Mouse (Mus musculus) stomach, embryonic 15.5 days (tissue): ENCODE results near the gene Uaca. TPM values are rescaled to one million over a fixed set of nuclear protein-coding genes. Genes with fewer than 3 reads are reported as not detected.

ENCODE experiments used
- ATAC-seq: fragments of 200-750 bp; cut with Nextera tagmentation; 2 replicates; pipeline ENCODE4 v1.8.0; 2017; ENCODE audit warnings: low read depth, moderate number of reproducible peaks, moderate TSS enrichment; ENCODE audit not compliant: insufficient read depth, low FRiP score
- H3K27ac ChIP-seq: fragments of 300-500 bp; sonication (generic); 2 replicates; pipeline ENCODE4 v1.5.1; 2015; ENCODE audit warnings: mild to moderate bottlenecking, inconsistent platforms
- H3K27me3 ChIP-seq: fragments of 300-500 bp; sonication (generic); replicated peaks from 2 replicates; pipeline ENCODE4 v1.6.1; 2015; ENCODE audit warnings: inconsistent platforms
- H3K36me3 ChIP-seq: fragments of 300-500 bp; sonication (generic); 2 replicates; pipeline ENCODE4 v1.6.1; 2015; ENCODE audit warnings: inconsistent platforms
- H3K4me1 ChIP-seq: fragments of 300-500 bp; sonication (generic); 2 replicates; pipeline ENCODE4 v1.6.1; 2015; ENCODE audit warnings: inconsistent platforms
- H3K4me2 ChIP-seq: fragments of 300-500 bp; sonication (generic); 2 replicates; pipeline ENCODE4 v1.6.1; 2015; ENCODE audit warnings: mild to moderate bottlenecking, inconsistent platforms
- H3K4me3 ChIP-seq: fragments of 300-500 bp; sonication (generic); replicated peaks from 2 replicates; pipeline ENCODE4 v1.5.1; 2015; ENCODE audit warnings: inconsistent platforms
- H3K9ac ChIP-seq: fragments of 300-500 bp; sonication (generic); 2 replicates; pipeline ENCODE4 v1.6.1; 2015; ENCODE audit warnings: inconsistent platforms
- H3K9me3 ChIP-seq: fragments of 300-500 bp; sonication (generic); 2 replicates; pipeline ENCODE4 v1.6.1; 2016; ENCODE audit warnings: inconsistent platforms
- WGBS: fragments of 180-500 bp; shearing (Covaris S2); methylation state at CpG from one replicate; pipeline ENCODE4 v1.1.7; 2015; 5-methylcytosine and 5-hydroxymethylcytosine counted together
- polyA plus RNA-seq: library from polyadenylated mRNA; unstranded; fragments of >200 nt; fragmentation: Nextera tagmentation; extraction: Ambion mirVana; gene quantifications from 2 replicates; pipeline ENCODE4 v1.2.1, GENCODE M21; 2015

The Uaca gene
- polyA plus RNA-seq, 1 experiment from 2014 or later: 36.1 TPM

DNA sequence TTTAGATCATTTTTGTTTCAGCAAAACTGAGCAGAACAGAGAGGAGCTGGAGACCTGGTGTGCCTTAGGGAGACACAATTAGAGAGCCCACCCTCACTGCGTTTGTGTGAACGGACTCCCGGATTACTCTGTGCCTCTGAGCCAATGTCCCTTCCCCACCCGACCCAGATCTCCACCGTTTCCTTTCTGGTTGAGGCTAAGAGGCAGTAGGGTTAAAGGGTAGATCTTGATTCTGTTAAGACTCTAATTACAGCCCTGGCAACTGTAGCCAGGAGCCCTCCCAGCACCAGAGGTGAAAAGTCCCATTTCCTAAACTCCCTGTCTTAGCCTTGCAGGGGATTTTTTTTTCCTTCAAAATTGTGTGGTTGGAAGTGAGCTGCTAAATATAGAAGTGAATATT lies 47.1 kb downstream of the Uaca start:
- no peak for ATAC-seq
- no peak overlapping the region for H3K9ac ChIP-seq
- no peaks in the 10 kb centered on the region for H3K27me3 ChIP-seq
- WGBS: 33% methylated on average over 5 of the region's 5 CpGs
- peak overlapping the region; percentile 9; the same call in 1 of the 2 replicates for H3K27ac ChIP-seq
- peaks cover 29% of the 10 kb centered on the region for H3K4me1 ChIP-seq
- no peaks in the 10 kb centered on the region for H3K36me3 ChIP-seq
- no peak overlapping the region for H3K4me3 ChIP-seq
- H3K9me3 ChIP-seq: no peaks in the 10 kb centered on the region
- H3K4me2 ChIP-seq: no peak overlapping the region

DNA sequence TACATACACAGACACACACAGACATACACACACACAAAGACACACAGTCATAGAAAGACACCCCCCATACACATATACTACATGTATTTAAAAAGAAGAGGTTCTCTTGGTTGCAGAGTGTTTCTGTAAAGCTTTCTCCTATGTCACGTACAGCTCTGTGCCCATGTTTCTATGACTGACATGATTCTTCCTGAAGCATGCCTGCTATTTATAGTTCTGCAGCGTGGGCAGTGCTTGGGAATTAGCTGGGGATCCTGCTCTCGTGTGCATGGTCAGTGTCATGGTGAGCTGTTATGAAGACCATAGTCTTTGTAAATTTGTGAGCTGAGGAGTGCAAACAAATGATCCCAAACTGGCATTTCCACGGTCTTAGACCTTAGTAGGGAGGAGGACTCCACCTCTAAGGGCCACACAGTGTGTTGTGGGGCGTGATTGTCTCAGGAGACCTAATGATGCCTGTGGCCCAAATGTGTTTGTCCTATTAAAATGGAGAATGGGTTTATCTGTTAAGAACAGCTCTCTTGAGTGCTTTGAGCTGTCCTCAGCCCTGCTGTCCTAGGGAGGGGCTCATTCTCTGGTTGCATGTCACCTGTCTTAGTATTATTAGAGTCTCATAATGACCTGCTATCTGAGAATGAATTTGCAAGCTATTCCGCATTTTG lies 49.2 kb downstream of the Uaca start:
- no peaks in the 10 kb centered on the region for H3K36me3 ChIP-seq
- H3K27ac ChIP-seq: no peak overlapping the region
- no peaks in the 10 kb centered on the region for H3K9me3 ChIP-seq
- peaks cover 15% of the 10 kb centered on the region; the same call in 1 of the 2 replicates for H3K4me1 ChIP-seq
- no peak overlapping the region for H3K9ac ChIP-seq
- no peak overlapping the region for H3K4me2 ChIP-seq
- 67% methylated on average over 6 of the region's 6 CpGs for WGBS
- H3K27me3 ChIP-seq: no peaks in the 10 kb centered on the region
- no peak for ATAC-seq
- no peak overlapping the region for H3K4me3 ChIP-seq

DNA sequence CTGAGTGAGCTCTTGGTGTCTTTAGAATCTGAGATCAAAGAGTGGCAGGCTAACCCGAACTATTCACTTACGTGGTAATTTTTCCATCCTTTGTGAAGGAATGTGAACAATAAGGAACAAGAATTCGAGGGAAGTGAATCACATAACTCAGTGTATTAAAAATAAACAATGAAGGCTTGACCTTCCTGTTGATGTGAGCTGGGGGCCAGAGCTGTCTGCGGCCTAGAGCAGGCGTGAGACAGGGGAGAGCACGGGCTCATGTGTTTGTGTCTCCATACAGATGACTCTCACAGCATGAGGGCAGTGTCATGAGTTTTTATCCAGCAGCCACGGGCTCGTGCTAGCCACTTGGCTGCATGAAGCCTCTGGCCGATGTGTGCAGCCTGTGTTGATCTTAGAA lies 54.4 kb downstream of the Uaca start:
- H3K27ac ChIP-seq: peak overlapping the region; percentile 49
- WGBS: 31% methylated on average over 9 of the region's 9 CpGs

DNA sequence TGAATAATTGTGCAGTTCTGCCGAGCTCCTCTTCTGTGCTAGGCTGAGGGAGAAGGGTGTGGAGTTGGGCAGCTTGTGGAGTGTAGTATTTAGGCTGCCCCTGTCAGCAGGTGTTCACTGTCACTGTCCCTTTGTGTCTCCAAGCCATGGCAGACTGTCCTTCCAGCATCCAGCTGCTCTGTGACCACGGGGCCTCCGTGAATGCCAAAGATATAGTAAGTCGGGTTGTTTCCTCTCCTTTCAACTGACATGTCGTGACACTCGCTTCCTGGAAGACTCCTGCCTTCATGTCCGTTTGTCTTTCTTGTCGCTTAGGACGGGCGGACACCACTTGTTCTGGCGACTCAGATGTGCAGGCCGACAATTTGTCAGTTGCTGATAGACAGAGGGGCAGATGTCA lies 55.6 kb downstream of the Uaca start:
- Histone ChIP-seq H3K27ac (no peak overlapping the region), H3K9me3 (no peaks in the 10 kb centered on the region), H3K36me3 (peaks cover 4% of the 10 kb centered on the region; the same call in 1 of the 2 replicates), H3K4me1 (peaks cover 2% of the 10 kb centered on the region; the same call in 1 of the 2 replicates), H3K9ac (no peak overlapping the region), H3K27me3 (no peaks in the 10 kb centered on the region), H3K4me3 (no peak overlapping the region), H3K4me2 (no peak overlapping the region)
- 75% methylated on average over 12 of the region's 12 CpGs for WGBS
- ATAC-seq: no peak

More for the DNA sequence above, 54.4 kb downstream of the Uaca start:
- H3K9me3 ChIP-seq: no peaks in the 10 kb centered on the region
- H3K4me3 ChIP-seq: no peak overlapping the region
- peaks cover 4% of the 10 kb centered on the region; the same call in 1 of the 2 replicates for H3K36me3 ChIP-seq
- H3K27me3 ChIP-seq: no peaks in the 10 kb centered on the region
- H3K4me1 ChIP-seq: peaks cover 2% of the 10 kb centered on the region; the same call in 1 of the 2 replicates
- H3K9ac ChIP-seq: no peak overlapping the region
- no peak for ATAC-seq
- no peak overlapping the region for H3K4me2 ChIP-seq

DNA sequence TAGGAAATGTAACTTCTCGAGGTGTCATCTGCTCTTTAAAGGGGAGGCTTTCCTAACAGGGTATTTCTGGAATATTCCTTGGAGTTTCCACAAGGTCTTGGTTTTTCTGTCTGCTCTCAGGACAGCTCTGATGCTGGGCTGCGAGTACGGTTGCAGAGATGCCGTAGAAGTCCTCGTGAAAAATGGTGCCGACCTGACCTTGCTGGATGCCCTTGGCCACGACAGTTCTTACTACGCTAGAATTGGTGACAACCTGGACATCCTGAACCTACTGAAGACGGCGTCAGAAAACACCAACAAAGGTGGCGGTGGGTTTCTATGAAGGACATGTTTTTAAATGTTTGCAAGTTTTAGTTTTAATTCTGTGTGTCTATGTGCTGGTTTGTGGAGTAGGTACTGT lies 59.9 kb downstream of the Uaca start:
- peaks cover 4% of the 10 kb centered on the region; the same call in 1 of the 2 replicates for H3K36me3 ChIP-seq
- H3K4me1 ChIP-seq: no peaks in the 10 kb centered on the region
- 90% methylated on average over 11 of the region's 11 CpGs for WGBS
- H3K9ac ChIP-seq: no peak overlapping the region
- H3K4me2 ChIP-seq: no peak overlapping the region
- no peaks in the 10 kb centered on the region for H3K27me3 ChIP-seq
- no peak overlapping the region for H3K4me3 ChIP-seq
- H3K9me3 ChIP-seq: no peaks in the 10 kb centered on the region
- no peak overlapping the region for H3K27ac ChIP-seq
- ATAC-seq: no peak

DNA sequence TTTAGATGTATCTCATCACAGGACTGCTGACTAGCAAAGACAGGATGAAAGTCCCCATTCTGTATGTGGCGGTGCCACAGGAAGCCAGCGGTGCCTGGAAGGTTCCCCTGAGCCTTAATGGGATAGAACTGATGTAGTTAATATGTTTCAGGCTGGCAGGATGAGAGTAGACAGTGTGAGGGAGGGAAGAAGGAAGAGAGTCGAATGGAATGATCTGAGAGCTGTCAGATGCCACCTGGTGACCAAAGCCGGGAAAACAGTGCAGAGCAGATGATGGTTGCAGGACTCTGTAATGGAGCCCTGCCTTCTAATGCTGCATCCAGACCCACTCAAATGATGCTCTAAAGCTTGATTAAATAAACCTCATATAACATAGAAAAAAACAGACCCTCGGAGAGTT lies 63.5 kb downstream of the Uaca start:
- Histone ChIP-seq H3K9ac (no peak overlapping the region), H3K27ac (no peak overlapping the region), H3K9me3 (no peaks in the 10 kb centered on the region), H3K4me3 (no peak overlapping the region), H3K36me3 (peaks cover 15% of the 10 kb centered on the region; the same call in 1 of the 2 replicates), H3K27me3 (no peaks in the 10 kb centered on the region), H3K4me1 (no peaks in the 10 kb centered on the region), H3K4me2 (no peak overlapping the region)
- WGBS: 32% methylated on average over 5 of the region's 5 CpGs
- no peak for ATAC-seq

DNA sequence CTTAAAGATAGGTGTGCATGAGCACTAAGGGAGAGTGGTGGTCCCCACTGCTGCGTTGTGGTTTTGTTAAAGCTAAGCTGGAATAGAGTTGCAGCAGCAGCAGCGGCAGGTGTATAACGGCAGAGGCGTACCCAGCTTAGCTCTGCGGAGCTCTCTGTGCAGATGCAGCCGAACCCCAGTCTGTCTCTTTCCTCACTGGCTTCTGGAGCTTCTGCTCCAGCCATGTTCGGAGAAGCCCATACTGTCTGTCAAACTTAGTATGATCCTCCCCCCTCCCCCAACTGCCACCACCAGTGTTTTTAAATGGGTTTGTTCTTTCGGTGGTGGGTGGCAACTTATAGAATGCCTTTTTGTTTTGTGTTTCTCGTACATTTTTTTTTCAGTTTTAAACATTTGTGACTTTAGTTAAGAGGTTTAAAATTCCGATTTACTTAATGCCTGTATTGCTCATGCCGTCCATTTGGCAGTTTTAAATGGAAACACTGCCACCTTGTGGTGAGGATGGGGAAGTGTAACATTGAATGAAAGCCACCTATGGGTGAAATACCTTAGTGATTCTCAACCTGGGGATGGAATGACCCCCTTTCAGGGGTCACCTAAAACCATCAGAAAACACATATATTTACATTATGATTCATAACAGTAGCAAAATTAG lies 64.1 kb downstream of the Uaca start:
- 42% methylated on average over 11 of the region's 11 CpGs for WGBS
- H3K4me2 ChIP-seq: peak overlapping the region; percentile 40
- no peaks in the 10 kb centered on the region for H3K4me1 ChIP-seq
- peaks cover 15% of the 10 kb centered on the region; the same call in 1 of the 2 replicates for H3K36me3 ChIP-seq
- no peaks in the 10 kb centered on the region for H3K9me3 ChIP-seq
- H3K9ac ChIP-seq: no peak overlapping the region
- no peak overlapping the region for H3K27ac ChIP-seq
- no peak for ATAC-seq
- H3K4me3 ChIP-seq: no peak overlapping the region
- H3K27me3 ChIP-seq: no peaks in the 10 kb centered on the region

DNA sequence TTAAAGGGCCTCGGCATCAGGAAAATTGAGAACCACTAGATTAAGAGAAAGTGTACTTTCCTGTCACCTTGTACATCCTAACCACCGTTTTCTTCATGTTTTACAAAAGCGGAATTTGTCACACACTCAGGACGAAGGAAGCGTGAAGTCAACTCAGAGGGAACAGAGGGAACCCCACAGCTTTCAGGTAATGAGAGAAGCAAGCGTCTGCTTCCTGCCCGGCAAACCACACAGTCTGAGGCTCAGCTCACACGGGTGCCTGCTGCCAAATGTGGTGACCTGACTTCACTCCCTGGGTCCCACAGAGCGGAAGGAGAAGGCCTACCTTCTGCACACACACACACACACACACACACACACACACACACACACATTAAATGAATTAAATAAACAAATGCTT lies 64.7 kb downstream of the Uaca start:
- WGBS: 67% methylated on average over 9 of the region's 9 CpGs
- Histone ChIP-seq H3K27ac (no peak overlapping the region), H3K27me3 (no peaks in the 10 kb centered on the region), H3K4me2 (no peak overlapping the region), H3K9ac (no peak overlapping the region), H3K4me3 (no peak overlapping the region), H3K4me1 (no peaks in the 10 kb centered on the region), H3K36me3 (peaks cover 15% of the 10 kb centered on the region; the same call in 1 of the 2 replicates), H3K9me3 (no peaks in the 10 kb centered on the region)
- ATAC-seq: no peak

DNA sequence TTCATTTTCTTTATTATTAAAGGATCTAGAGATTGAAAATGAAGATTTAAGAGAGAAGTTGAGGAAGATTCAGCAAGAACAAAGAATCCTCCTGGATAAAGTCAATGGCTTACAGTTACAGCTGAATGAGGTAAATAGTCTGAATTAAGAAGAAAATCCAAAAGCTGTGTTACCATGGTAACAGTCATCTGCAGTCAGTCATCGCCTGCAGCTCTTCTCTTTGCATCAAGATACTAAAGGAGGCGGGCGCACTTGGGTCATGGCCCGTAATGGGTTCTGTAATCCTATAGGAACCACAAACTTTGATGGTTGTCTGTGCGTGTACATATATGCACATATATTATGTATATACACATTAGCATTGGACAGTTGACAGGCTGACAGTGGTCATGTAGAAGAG lies 66.7 kb downstream of the Uaca start:
- no peak overlapping the region for H3K27ac ChIP-seq
- H3K9me3 ChIP-seq: no peaks in the 10 kb centered on the region
- H3K4me2 ChIP-seq: no peak overlapping the region
- H3K27me3 ChIP-seq: no peaks in the 10 kb centered on the region
- H3K36me3 ChIP-seq: peaks cover 15% of the 10 kb centered on the region; the same call in 1 of the 2 replicates
- H3K4me1 ChIP-seq: no peaks in the 10 kb centered on the region
- no peak overlapping the region for H3K4me3 ChIP-seq
- 84% methylated on average over 5 of the region's 5 CpGs for whole genome bisulfite sequencing
- no peak for ATAC-seq
- H3K9ac ChIP-seq: no peak overlapping the region

DNA sequence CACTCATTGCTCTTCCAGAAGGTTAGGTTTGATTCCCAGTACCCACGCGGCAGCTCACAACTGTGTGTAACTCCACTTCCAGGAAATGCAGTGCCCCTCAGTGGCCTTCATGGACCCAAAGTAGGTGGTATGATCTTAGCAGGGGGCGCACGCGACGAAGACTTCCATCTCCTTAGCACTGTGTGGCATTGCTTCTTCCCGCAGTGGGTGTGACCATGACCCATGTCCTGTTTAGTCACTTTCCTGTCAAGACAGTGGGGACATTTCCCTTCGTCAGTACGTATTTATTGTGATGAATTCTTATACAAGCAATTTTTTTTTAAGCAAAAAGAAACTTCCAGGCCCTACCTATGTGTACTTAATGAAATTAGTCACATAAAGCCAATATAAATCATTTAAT lies 70.3 kb downstream of the Uaca start:
- 83% methylated on average over 9 of the region's 9 CpGs for WGBS
- ATAC-seq: no peak

DNA sequence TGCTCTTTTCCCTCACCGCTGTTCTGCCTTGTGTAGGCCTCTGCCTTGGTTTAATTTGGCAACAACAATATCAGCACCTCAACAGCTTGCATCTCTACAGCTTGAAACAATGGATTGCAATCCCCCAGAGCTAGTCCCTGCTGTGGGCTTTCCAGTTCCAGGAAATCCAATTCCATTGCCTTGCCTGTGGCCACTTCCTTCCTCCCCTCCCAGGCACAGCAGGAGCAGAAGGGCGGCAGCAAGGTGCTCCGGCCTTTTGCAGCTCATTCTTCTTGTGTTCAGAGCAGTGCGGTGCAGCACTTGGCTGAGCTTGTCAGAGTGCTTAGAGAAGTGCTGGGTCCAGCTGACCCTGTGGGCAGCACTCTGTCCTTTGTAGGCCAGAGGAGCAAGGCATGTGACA lies 71.5 kb downstream of the Uaca start:
- Histone ChIP-seq H3K27me3 (no peaks in the 10 kb centered on the region), H3K4me3 (no peak overlapping the region), H3K4me2 (no peak overlapping the region), H3K27ac (no peak overlapping the region), H3K4me1 (no peaks in the 10 kb centered on the region), H3K9ac (no peak overlapping the region), H3K36me3 (peaks cover 10% of the 10 kb centered on the region; the same call in 1 of the 2 replicates), H3K9me3 (no peaks in the 10 kb centered on the region)
- WGBS: 61% methylated on average over 4 of the region's 4 CpGs
- ATAC-seq: no peak

More for the DNA sequence above, 70.3 kb downstream of the Uaca start:
- H3K27me3 ChIP-seq: no peaks in the 10 kb centered on the region
- no peaks in the 10 kb centered on the region for H3K4me1 ChIP-seq
- no peak overlapping the region for H3K27ac ChIP-seq
- no peak overlapping the region for H3K9ac ChIP-seq
- peaks cover 15% of the 10 kb centered on the region; the same call in 1 of the 2 replicates for H3K36me3 ChIP-seq
- H3K4me3 ChIP-seq: no peak overlapping the region
- H3K4me2 ChIP-seq: no peak overlapping the region
- H3K9me3 ChIP-seq: no peaks in the 10 kb centered on the region

DNA sequence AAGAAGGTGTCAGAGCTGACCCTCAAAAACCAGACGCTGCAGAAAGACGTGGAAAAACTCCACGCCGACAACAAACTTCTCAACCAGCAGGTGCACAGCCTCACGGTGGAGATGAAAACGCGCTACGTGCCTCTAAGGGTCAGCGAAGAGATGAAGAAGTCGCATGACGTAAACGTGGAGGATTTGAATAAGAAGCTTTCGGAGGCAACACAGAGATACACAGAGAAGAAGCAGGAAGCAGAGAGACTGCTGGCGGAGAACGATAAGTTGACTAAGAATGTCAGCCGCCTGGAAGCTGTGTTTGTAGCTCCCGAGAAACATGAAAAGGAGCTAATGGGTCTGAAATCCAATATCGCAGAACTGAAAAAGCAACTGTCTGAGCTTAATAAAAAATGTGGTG lies 76.1 kb downstream of the Uaca start:
- Histone ChIP-seq H3K4me1 (no peaks in the 10 kb centered on the region; the same call in 1 of the 2 replicates), H3K9me3 (no peaks in the 10 kb centered on the region), H3K27ac (no peak overlapping the region), H3K9ac (no peak overlapping the region), H3K27me3 (no peaks in the 10 kb centered on the region), H3K36me3 (peaks cover 13% of the 10 kb centered on the region), H3K4me3 (no peak overlapping the region), H3K4me2 (no peak overlapping the region)
- ATAC-seq: no peak
- 73% methylated on average over 18 of the region's 18 CpGs for WGBS
